Mouse (Mus musculus): ENCODE results near the gene Epyc. TPM values are rescaled to one million over a fixed set of nuclear protein-coding genes. Genes with fewer than 3 reads are reported as not detected.

The Epyc gene
- total RNA-seq (2014; rRNA removed) (0.09 TPM in 1 of 2 replicates, not detected in the other), polyA plus RNA-seq (2012; rRNA removed) (not detected in 2 replicates)

- H3K36me3 ChIP-seq (ENCODE audit: control insufficient read depth, insufficient read depth, low read length): no peaks in the 10 kb centered on the region
Observed at GRCm38 (mm10) chr10:97643768-97644167, at the start of gene Epyc. Gene Epyc (plus strand): TSS chr10:97644068.

GRCm38 (mm10) chr10:97595680-97596079 is 48.2 kb upstream of the Epyc start:
- Histone ChIP-seq H3K27ac (replicated peaks; ENCODE audit: insufficient read depth, low read depth, low read length) (no peak overlapping the region), H3K27me3 (ENCODE audit: control insufficient read depth, insufficient read depth, low read length) (no peaks in the 10 kb centered on the region), H3K79me2 (ENCODE audit: control insufficient read depth, insufficient read depth, low read length) (no peaks in the 10 kb centered on the region), H3K4me3 (ENCODE audit: insufficient read depth, low read depth, low read length) (no peak overlapping the region), H3K36me3 (ENCODE audit: control insufficient read depth, insufficient read depth, low read length) (no peaks in the 10 kb centered on the region), H3K9ac (ENCODE audit: low read depth, low read length) (no peak overlapping the region), H3K4me1 (ENCODE audit: control insufficient read depth, insufficient read depth, low read length) (no peaks in the 10 kb centered on the region)
- no peak for DNase-seq (ENCODE audit: extremely low read depth, low read depth, low spot score)
- 64% methylated on average over 1 of the region's 1 CpGs for WGBS
- TF ChIP-seq POLR2A (IDR thresholded peaks at IDR 0.05; ENCODE audit: extremely low read depth, insufficient read depth, low read length) (no peak), CTCF (IDR thresholded peaks at IDR 0.05; ENCODE audit: low read depth, low read length) (no peak)

More at GRCm38 (mm10) chr10:97643768-97644167, at the start of gene Epyc:
- DNase-seq (ENCODE audit: extremely low read depth, low read depth, low spot score): no peak
- Histone ChIP-seq H3K79me2 (ENCODE audit: control insufficient read depth, insufficient read depth, low read length) (no peaks in the 10 kb centered on the region), H3K4me3 (ENCODE audit: insufficient read depth, low read depth, low read length) (no peak within 1 kb of the TSS), H3K4me1 (ENCODE audit: control insufficient read depth, insufficient read depth, low read length) (no peaks in the 10 kb centered on the region), H3K27me3 (ENCODE audit: control insufficient read depth, insufficient read depth, low read length) (no peaks in the 10 kb centered on the region), H3K9ac (ENCODE audit: low read depth, low read length) (no peak within 1 kb of the TSS), H3K27ac (replicated peaks; ENCODE audit: insufficient read depth, low read depth, low read length) (no peak within 1 kb of the TSS)
- 66% methylated on average over 2 of the region's 2 CpGs for WGBS
- TF ChIP-seq CTCF (IDR thresholded peaks at IDR 0.05; ENCODE audit: low read depth, low read length) (no peak), POLR2A (IDR thresholded peaks at IDR 0.05; ENCODE audit: extremely low read depth, insufficient read depth, low read length) (no peak)

- WGBS: 61% methylated on average over 4 of the region's 4 CpGs
- no peaks in the 10 kb centered on the region for H3K79me2 ChIP-seq (ENCODE audit: control insufficient read depth, insufficient read depth, low read length)
- H3K4me1 ChIP-seq (ENCODE audit: control insufficient read depth, insufficient read depth, low read length): no peaks in the 10 kb centered on the region
- TF ChIP-seq CTCF (IDR thresholded peaks at IDR 0.05; ENCODE audit: low read depth, low read length) (no peak), POLR2A (IDR thresholded peaks at IDR 0.05; ENCODE audit: extremely low read depth, insufficient read depth, low read length) (no peak)
- H3K36me3 ChIP-seq (ENCODE audit: control insufficient read depth, insufficient read depth, low read length): no peaks in the 10 kb centered on the region
- no peak overlapping the region for H3K9ac ChIP-seq (ENCODE audit: low read depth, low read length)
- no peak overlapping the region for H3K27ac ChIP-seq (replicated peaks; ENCODE audit: insufficient read depth, low read depth, low read length)
- no peak overlapping the region for H3K4me3 ChIP-seq (ENCODE audit: insufficient read depth, low read depth, low read length)
- no peaks in the 10 kb centered on the region for H3K27me3 ChIP-seq (ENCODE audit: control insufficient read depth, insufficient read depth, low read length)
- no peak for DNase-seq (ENCODE audit: extremely low read depth, low read depth, low spot score)
Observed at GRCm38 (mm10) chr10:97601744-97602143, 42.1 kb upstream of the Epyc start.

DNA sequence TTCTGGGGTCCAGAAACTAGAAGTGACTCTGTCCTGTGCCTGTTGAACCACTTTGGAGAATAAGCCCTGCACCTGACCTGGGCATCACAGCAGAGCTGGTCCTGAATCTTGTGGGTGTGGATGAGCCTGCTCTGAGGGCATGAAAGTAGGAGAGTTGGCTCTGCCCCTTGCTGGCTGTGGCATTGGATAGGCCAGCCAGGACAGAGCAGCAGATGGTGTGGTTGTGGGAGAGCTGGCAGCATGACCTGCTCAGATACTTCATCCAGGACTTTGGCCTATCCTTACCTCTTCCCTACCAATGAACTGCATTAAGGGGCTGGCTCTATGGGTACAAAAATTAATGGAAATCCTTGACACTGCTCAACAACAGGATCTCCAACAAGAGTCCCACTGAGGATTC is 40.6 kb upstream of the Epyc start:
- no peaks in the 10 kb centered on the region for H3K4me1 ChIP-seq (ENCODE audit: control insufficient read depth, insufficient read depth, low read length)
- no peak overlapping the region for H3K27ac ChIP-seq (replicated peaks; ENCODE audit: insufficient read depth, low read depth, low read length)
- no peaks in the 10 kb centered on the region for H3K36me3 ChIP-seq (ENCODE audit: control insufficient read depth, insufficient read depth, low read length)
- H3K9ac ChIP-seq (ENCODE audit: low read depth, low read length): no peak overlapping the region
- no peaks in the 10 kb centered on the region for H3K27me3 ChIP-seq (ENCODE audit: control insufficient read depth, insufficient read depth, low read length)
- DNase-seq (ENCODE audit: extremely low read depth, low read depth, low spot score): no peak
- H3K79me2 ChIP-seq (ENCODE audit: control insufficient read depth, insufficient read depth, low read length): no peaks in the 10 kb centered on the region
- H3K4me3 ChIP-seq (ENCODE audit: insufficient read depth, low read depth, low read length): no peak overlapping the region
- no peak for TF ChIP-seq CTCF (IDR thresholded peaks at IDR 0.05; ENCODE audit: low read depth, low read length)
- TF ChIP-seq POLR2A (IDR thresholded peaks at IDR 0.05; ENCODE audit: extremely low read depth, insufficient read depth, low read length): no peak

- no peaks in the 10 kb centered on the region for H3K79me2 ChIP-seq (ENCODE audit: control insufficient read depth, insufficient read depth, low read length)
- no peak within 1 kb of the TSS for H3K4me3 ChIP-seq (ENCODE audit: insufficient read depth, low read depth, low read length)
- H3K36me3 ChIP-seq (ENCODE audit: control insufficient read depth, insufficient read depth, low read length): no peaks in the 10 kb centered on the region
- no peaks in the 10 kb centered on the region for H3K27me3 ChIP-seq (ENCODE audit: control insufficient read depth, insufficient read depth, low read length)
- DNase-seq (ENCODE audit: extremely low read depth, low read depth, low spot score): no peak
- no peaks in the 10 kb centered on the region for H3K4me1 ChIP-seq (ENCODE audit: control insufficient read depth, insufficient read depth, low read length)
- no peak within 1 kb of the TSS for H3K27ac ChIP-seq (replicated peaks; ENCODE audit: insufficient read depth, low read depth, low read length)
- no peak within 1 kb of the TSS for H3K9ac ChIP-seq (ENCODE audit: low read depth, low read length)
- WGBS: 68% methylated on average over 2 of the region's 2 CpGs
- no peak for TF ChIP-seq POLR2A (IDR thresholded peaks at IDR 0.05; ENCODE audit: extremely low read depth, insufficient read depth, low read length)
Observed at GRCm38 (mm10) chr10:97606579-97606978, 37.3 kb upstream of the Epyc start, which contains the start of gene Kera. Gene Kera (plus strand): TSS chr10:97606879.

GRCm38 (mm10) chr10:97622328-97622727 is 21.5 kb upstream of the Epyc start:
- H3K79me2 ChIP-seq (ENCODE audit: control insufficient read depth, insufficient read depth, low read length): no peaks in the 10 kb centered on the region
- H3K4me3 ChIP-seq (ENCODE audit: insufficient read depth, low read depth, low read length): no peak overlapping the region
- H3K4me1 ChIP-seq (ENCODE audit: control insufficient read depth, insufficient read depth, low read length): no peaks in the 10 kb centered on the region
- H3K9ac ChIP-seq (ENCODE audit: low read depth, low read length): no peak overlapping the region
- H3K27ac ChIP-seq (replicated peaks; ENCODE audit: insufficient read depth, low read depth, low read length): no peak overlapping the region
- WGBS: 86% methylated on average over 1 of the region's 1 CpGs
- H3K36me3 ChIP-seq (ENCODE audit: control insufficient read depth, insufficient read depth, low read length): no peaks in the 10 kb centered on the region
- no peaks in the 10 kb centered on the region for H3K27me3 ChIP-seq (ENCODE audit: control insufficient read depth, insufficient read depth, low read length)
- DNase-seq (ENCODE audit: extremely low read depth, low read depth, low spot score): no peak
- no peak for TF ChIP-seq CTCF (IDR thresholded peaks at IDR 0.05; ENCODE audit: low read depth, low read length)
- no peak for TF ChIP-seq POLR2A (IDR thresholded peaks at IDR 0.05; ENCODE audit: extremely low read depth, insufficient read depth, low read length)
